Mouse (Mus musculus) retina, postnatal 7 days (tissue): Measurements from ENCODE around the gene 4930548H24Rik.
"Not testable (repeated sequence)": the region's sequence is repeated elsewhere in the genome, so short reads cannot be mapped to it uniquely, and the experiment has no call there.

Experiments
- DNase-seq: peaks from one replicate; pipeline ENCODE4 v3.0.0-alpha.2; 2012; ENCODE audit warnings: low read depth, low spot score

The 4930548H24Rik gene

GRCm38 (mm10) chr5:31485440-31485839 lies at the start of gene 4930548H24Rik:
Gene 4930548H24Rik (plus strand): TSS chr5:31485740.
- DNase-seq: no peak

- DNase-seq: no peak
These were observed 34.2 kb upstream of the 4930548H24Rik start for GRCm38 (mm10) chr5:31451336-31451735.

GRCm38 (mm10) chr5:31451878-31452561 lies 33.5 kb upstream of the 4930548H24Rik start, which contains the start of gene Zfp512:
Gene Zfp512 (plus strand): TSS chr5:31452431.
- peak; percentile 90 for DNase-seq

- DNase-seq: no peak
These were observed 33.0 kb upstream of the 4930548H24Rik start for GRCm38 (mm10) chr5:31452562-31452878.

GRCm38 (mm10) chr5:31452886-31453410 lies 32.6 kb upstream of the 4930548H24Rik start:
- DNase-seq: no peak

GRCm38 (mm10) chr5:31467798-31468197 lies 17.7 kb upstream of the 4930548H24Rik start:
- DNase-seq: no peak

- no peak for DNase-seq
These were observed 15.8 kb upstream of the 4930548H24Rik start for GRCm38 (mm10) chr5:31469711-31470110.

- peak; percentile 9 for DNase-seq
These were observed 15.2 kb upstream of the 4930548H24Rik start for GRCm38 (mm10) chr5:31470334-31470733.

- no peak for DNase-seq
These were observed 5.0 kb upstream of the 4930548H24Rik start for GRCm38 (mm10) chr5:31480536-31480935.

GRCm38 (mm10) chr5:31487889-31488288 lies 2.3 kb downstream of the 4930548H24Rik start:
- DNase-seq: no peak

- DNase-seq: no peak
These were observed 3.7 kb downstream of the 4930548H24Rik start for GRCm38 (mm10) chr5:31489116-31489769.

- DNase-seq: no peak
These were observed 6.5 kb downstream of the 4930548H24Rik start for GRCm38 (mm10) chr5:31492031-31492430.

- peak; percentile 82 for DNase-seq
These were observed 9.2 kb downstream of the 4930548H24Rik start, which contains the start of gene Gpn1 for GRCm38 (mm10) chr5:31494513-31495297. Gene Gpn1 (plus strand): TSS chr5:31494741.

- DNase-seq: no peak
These were observed 19.3 kb downstream of the 4930548H24Rik start for GRCm38 (mm10) chr5:31504843-31505242.

- DNase-seq: no peak
These were observed 26.9 kb downstream of the 4930548H24Rik start for GRCm38 (mm10) chr5:31512481-31512880.

- no peak for DNase-seq
These were observed 35.0 kb downstream of the 4930548H24Rik start for GRCm38 (mm10) chr5:31520556-31520955.

- peak; percentile 87 for DNase-seq
These were observed 41.0 kb downstream of the 4930548H24Rik start, which contains the start of gene Slc4a1ap for GRCm38 (mm10) chr5:31526354-31527116. Gene Slc4a1ap (plus strand): TSS chr5:31526995.

GRCm38 (mm10) chr5:31527117-31527680 lies 41.7 kb downstream of the 4930548H24Rik start:
- DNase-seq: no peak

GRCm38 (mm10) chr5:31527707-31528106 lies 42.2 kb downstream of the 4930548H24Rik start, which contains the start of gene Supt7l:
Gene Supt7l (minus strand): TSS chr5:31527807.
- not testable (repeated sequence) for DNase-seq

GRCm38 (mm10) chr5:31528560-31528959 lies 43.0 kb downstream of the 4930548H24Rik start:
- no peak for DNase-seq

GRCm38 (mm10) chr5:31535228-31535627 lies 49.7 kb downstream of the 4930548H24Rik start:
- no peak for DNase-seq
